Mouse (Mus musculus): ENCODE data around the gene Ptma.

GRCm38 (mm10) chr1:86489901-86490300 lies 36.6 kb upstream of the Ptma start:
- TF ChIP-seq CTCF (conservative IDR thresholded peaks at IDR 0.05; ENCODE audit: low read length) (no peak), POU5F1 (IDR thresholded peaks at IDR 0.05; ENCODE audit: borderline replicate concordance, low read length) (no peak)
